Mouse (Mus musculus): ENCODE measurements around the gene Olfr342. TPM values are rescaled to one million over a fixed set of nuclear protein-coding genes. Genes with fewer than 3 reads are reported as not detected.

The Olfr342 gene
- polyA plus RNA-seq (2012; rRNA removed): not detected in 2 replicates

DNA sequence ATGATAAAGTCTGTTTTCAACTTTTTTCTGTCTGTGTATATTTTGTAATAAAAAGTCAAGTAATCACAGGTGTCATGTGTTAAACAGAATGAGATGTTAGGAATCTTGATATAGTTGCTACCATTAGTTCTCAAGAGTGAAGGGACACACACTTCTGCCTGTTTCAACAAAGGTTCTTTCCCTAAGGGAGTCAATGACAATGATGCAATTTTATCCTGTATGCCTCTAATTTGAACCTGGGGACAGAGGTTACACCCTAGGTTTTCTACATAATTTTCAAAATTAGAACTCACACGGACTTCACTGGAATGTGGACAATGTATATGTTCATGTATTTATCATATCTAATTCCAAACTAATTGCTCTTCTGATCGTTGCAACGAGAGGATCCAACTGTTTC, at the start of gene Olfr342:
Gene Olfr342 (plus strand): TSS at position 301 of the 400 bp plus-strand sequence.

DNA sequence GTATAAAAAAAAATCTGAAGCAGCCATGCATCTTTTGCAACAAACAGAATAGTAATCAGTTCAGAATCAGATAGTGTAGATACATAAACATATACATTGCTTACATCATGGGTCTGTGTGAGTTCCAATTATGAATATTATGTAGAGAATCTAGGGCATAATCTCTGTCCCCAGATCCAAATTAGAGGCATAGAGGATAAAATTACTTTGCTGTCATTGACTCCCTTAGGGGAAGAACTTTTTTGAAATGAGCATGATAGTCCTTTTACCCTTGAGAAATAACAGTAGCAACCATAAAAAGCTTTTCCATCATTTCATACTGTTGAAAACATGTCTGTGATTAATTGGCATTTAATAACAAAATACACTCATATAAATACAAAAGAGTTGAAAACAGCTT, 42.4 kb upstream of the Olfr342 start, which contains the start of gene Olfr341:
Gene Olfr341 (minus strand): TSS at position 101 of the 400 bp plus-strand sequence.

GRCm38 (mm10) chr2:36566362-36566761, 41.6 kb downstream of the Olfr342 start, which contains the start of gene Olfr344:
Gene Olfr344, plus strand, starts transcription at chr2:36566662.

Other genes with a start within 250 kb of the Olfr342 start
- not detected in 2 replicates for gene Olfr338, start 151.5 kb upstream of the Olfr342 start, polyA plus RNA-seq (2012; rRNA removed)
- not detected in 2 replicates for gene Olfr339, start 106.1 kb upstream of the Olfr342 start, polyA plus RNA-seq (2012; rRNA removed)
- not detected in 2 replicates for gene Olfr340, start 72.4 kb upstream of the Olfr342 start, polyA plus RNA-seq (2012; rRNA removed)
- not detected in 2 replicates for gene Olfr341, start 42.5 kb upstream of the Olfr342 start, polyA plus RNA-seq (2012; rRNA removed)
- gene Olfr344, start 41.7 kb downstream of the Olfr342 start, polyA plus RNA-seq (2012; rRNA removed): not detected in 2 replicates
- gene Olfr345, start 115.0 kb downstream of the Olfr342 start, polyA plus RNA-seq (2012; rRNA removed): not detected in 2 replicates
- not detected in 2 replicates for gene Olfr346, start 160.8 kb downstream of the Olfr342 start, polyA plus RNA-seq (2012; rRNA removed)
- gene Olfr347, start 206.9 kb downstream of the Olfr342 start, polyA plus RNA-seq (2012; rRNA removed): not detected in 2 replicates

All from colon, adult 2 months (tissue).